Mouse (Mus musculus): ENCODE measurements around the gene Selplg.

DNA sequence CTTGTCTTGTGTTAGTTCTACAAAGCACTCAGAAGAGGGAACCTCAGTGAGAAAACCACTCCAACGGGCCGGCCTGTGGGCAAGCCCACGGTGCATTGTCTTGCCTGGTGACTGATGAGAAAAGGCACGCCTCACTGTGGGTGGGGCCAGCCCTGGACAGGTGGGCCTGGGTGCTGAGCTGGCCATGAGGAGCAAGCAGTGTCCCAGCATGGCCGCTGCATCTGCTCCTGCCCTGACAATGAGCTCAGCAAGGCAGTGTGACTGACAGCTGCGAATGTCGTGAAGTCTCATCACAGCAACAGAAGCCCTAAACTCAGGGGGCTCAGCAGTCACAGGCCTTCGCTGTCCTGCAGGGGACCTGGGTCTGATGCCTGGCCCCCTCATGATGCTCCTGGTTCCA, 13.2 kb upstream of the Selplg start:
- TF ChIP-seq CTCF (IDR thresholded peaks at IDR 0.05; ENCODE audit: low read depth) (no peak), EP300 (IDR thresholded peaks at IDR 0.05; ENCODE audit: low read depth) (no peak)
